Mouse (Mus musculus) kidney, embryonic 14.5 days (tissue): ENCODE data around the gene Lamc3. TPM values are rescaled to one million over a fixed set of nuclear protein-coding genes. Genes with fewer than 3 reads are reported as not detected.

ENCODE experiments used
- ATAC-seq: fragments of 200-750 bp; cut with Nextera tagmentation; 2 replicates; pipeline ENCODE4 v1.8.0; 2017; ENCODE audit warnings: moderate number of reproducible peaks, mild to moderate bottlenecking, moderate TSS enrichment, moderate library complexity; ENCODE audit not compliant: low FRiP score, low TSS enrichment
- H3K27ac ChIP-seq: fragments of 300-500 bp; sonication (generic); 2 replicates; pipeline ENCODE4 v1.5.1; 2014; ENCODE audit warnings: low read depth, mild to moderate bottlenecking, low read length, moderate library complexity, mixed read lengths
- H3K27me3 ChIP-seq: fragments of 300-500 bp; sonication (generic); 2 replicates; pipeline ENCODE4 v1.6.1; 2014; ENCODE audit warnings: mild to moderate bottlenecking, low read length; ENCODE audit not compliant: control insufficient read depth, insufficient read depth
- H3K36me3 ChIP-seq: fragments of 300-500 bp; sonication (generic); 2 replicates; pipeline ENCODE4 v1.6.1; 2014; ENCODE audit warnings: low read length, mixed read lengths; ENCODE audit not compliant: control insufficient read depth, insufficient read depth
- H3K4me1 ChIP-seq: fragments of 300-500 bp; sonication (generic); 2 replicates; pipeline ENCODE4 v1.6.1; 2014; ENCODE audit warnings: low read length, mixed read lengths; ENCODE audit not compliant: control insufficient read depth, insufficient read depth
- H3K4me2 ChIP-seq: fragments of 300-500 bp; sonication (generic); replicated peaks from 2 replicates; pipeline ENCODE4 v1.6.1; 2014; ENCODE audit warnings: low read depth, mild to moderate bottlenecking, low read length
- H3K4me3 ChIP-seq: fragments of 300-500 bp; sonication (generic); 2 replicates; pipeline ENCODE4 v1.5.1; 2014; ENCODE audit warnings: mild to moderate bottlenecking, low read length
- H3K9ac ChIP-seq: fragments of 300-500 bp; sonication (generic); 2 replicates; pipeline ENCODE4 v1.6.1; 2014; ENCODE audit warnings: low read depth, mild to moderate bottlenecking, low read length, moderate library complexity
- H3K9me3 ChIP-seq: fragments of 300-500 bp; sonication (generic); 2 replicates; pipeline ENCODE4 v1.6.1; 2016; ENCODE audit warnings: low read length; ENCODE audit not compliant: control insufficient read depth
- WGBS: fragments of 180-500 bp; shearing (Covaris S2); extraction: QIAGEN DNeasy Blood & Tissue Kit; methylation state at CpG from one replicate; pipeline ENCODE4 v1.1.7; 2014; 5-methylcytosine and 5-hydroxymethylcytosine counted together
- polyA plus RNA-seq: library from polyadenylated mRNA; unstranded; fragments of >200 nt; fragmentation: Nextera tagmentation; extraction: Ambion mirVana; gene quantifications from 2 replicates; pipeline ENCODE4 v1.2.1, GENCODE M21; 2014

The Lamc3 gene
- polyA plus RNA-seq, 1 experiment from 2014 or later, result 3.6 TPM

GRCm38 (mm10) chr2:31964191-31964590, 77.1 kb downstream of the Lamc3 start:
- H3K4me1 ChIP-seq, result peaks cover 25% of the 10 kb centered on the region
- WGBS, result 84% methylated on average over 3 of the region's 3 CpGs
- no peak for ATAC-seq
- no peaks in the 10 kb centered on the region for H3K27me3 ChIP-seq
- H3K9me3 ChIP-seq, result no peaks in the 10 kb centered on the region
- peaks cover under 1% of the 10 kb centered on the region; the same call in 1 of the 2 replicates for H3K36me3 ChIP-seq
- no peak overlapping the region for H3K4me3 ChIP-seq
- H3K9ac ChIP-seq, result no peak overlapping the region
- H3K27ac ChIP-seq, result no peak overlapping the region
- no peak overlapping the region for H3K4me2 ChIP-seq

- Histone ChIP-seq H3K9me3 (no peaks in the 10 kb centered on the region), H3K36me3 (peaks cover 6% of the 10 kb centered on the region; the same call in 1 of the 2 replicates), H3K9ac (no peak overlapping the region), H3K4me2 (no peak overlapping the region), H3K27ac (no peak overlapping the region), H3K27me3 (no peaks in the 10 kb centered on the region), H3K4me1 (peaks cover 18% of the 10 kb centered on the region), H3K4me3 (no peak overlapping the region)
- ATAC-seq, result no peak
Observed at GRCm38 (mm10) chr2:31965110-31965509, 78.0 kb downstream of the Lamc3 start.

- no peak for ATAC-seq
- H3K9ac ChIP-seq, result no peak overlapping the region
- WGBS, result 86% methylated on average over 8 of the region's 8 CpGs
- H3K36me3 ChIP-seq, result peaks cover 17% of the 10 kb centered on the region; the same call in 1 of the 2 replicates
- no peak overlapping the region for H3K4me2 ChIP-seq
- H3K27ac ChIP-seq, result no peak overlapping the region
- peaks cover 1% of the 10 kb centered on the region; the same call in 1 of the 2 replicates for H3K4me1 ChIP-seq
- H3K4me3 ChIP-seq, result no peak overlapping the region
- no peaks in the 10 kb centered on the region for H3K27me3 ChIP-seq
- no peaks in the 10 kb centered on the region for H3K9me3 ChIP-seq
Observed at GRCm38 (mm10) chr2:31966801-31967200, 79.7 kb downstream of the Lamc3 start.

- no peak for ATAC-seq
- peaks cover 7% of the 10 kb centered on the region; the same call in 1 of the 2 replicates for H3K4me1 ChIP-seq
Observed at GRCm38 (mm10) chr2:31972589-31972988, 85.5 kb downstream of the Lamc3 start.

GRCm38 (mm10) chr2:31974141-31974808, 87.2 kb downstream of the Lamc3 start, which contains the start of gene Nup214:
TSS of gene Nup214 (plus strand) at chr2:31974436.
- WGBS, result 0% methylated on average over 60 of the region's 60 CpGs
- ATAC-seq, result peak; percentile 100
- peak within 1 kb of the TSS; percentile 66 for H3K4me2 ChIP-seq

More at GRCm38 (mm10) chr2:31972589-31972988, 85.5 kb downstream of the Lamc3 start:
- H3K27ac ChIP-seq, result peak overlapping the region; percentile 47; the same call in 1 of the 2 replicates
- no peak overlapping the region for H3K4me3 ChIP-seq
- H3K9ac ChIP-seq, result no peak overlapping the region
- H3K36me3 ChIP-seq, result peaks cover 33% of the 10 kb centered on the region
- no peak overlapping the region for H3K4me2 ChIP-seq
- no peaks in the 10 kb centered on the region for H3K9me3 ChIP-seq
- WGBS, result 77% methylated on average over 4 of the region's 4 CpGs
- no peaks in the 10 kb centered on the region for H3K27me3 ChIP-seq

GRCm38 (mm10) chr2:31974809-31975371, 87.8 kb downstream of the Lamc3 start:
- Histone ChIP-seq H3K27me3 (no peaks in the 10 kb centered on the region), H3K4me2 (peak overlapping the region; percentile 65), H3K9ac (peak overlapping the region; percentile 94), H3K27ac (no peak overlapping the region), H3K36me3 (peaks cover 46% of the 10 kb centered on the region), H3K4me1 (peaks cover 7% of the 10 kb centered on the region; the same call in 1 of the 2 replicates), H3K4me3 (peak overlapping the region; percentile 86), H3K9me3 (no peaks in the 10 kb centered on the region)
- no peak for ATAC-seq
- 9% methylated on average over 13 of the region's 13 CpGs for WGBS

More at GRCm38 (mm10) chr2:31974141-31974808, 87.2 kb downstream of the Lamc3 start, which contains the start of gene Nup214:
- Histone ChIP-seq H3K4me1 (peaks cover 7% of the 10 kb centered on the region; the same call in 1 of the 2 replicates), H3K4me3 (peak within 1 kb of the TSS; percentile 86), H3K9me3 (no peaks in the 10 kb centered on the region), H3K36me3 (peaks cover 47% of the 10 kb centered on the region), H3K27ac (peak within 1 kb of the TSS; percentile 76), H3K27me3 (no peaks in the 10 kb centered on the region), H3K9ac (peak within 1 kb of the TSS; percentile 94)

- H3K4me2 ChIP-seq, result no peak overlapping the region
- H3K27me3 ChIP-seq, result no peaks in the 10 kb centered on the region
- H3K27ac ChIP-seq, result no peak overlapping the region
- no peak for ATAC-seq
- no peaks in the 10 kb centered on the region for H3K4me1 ChIP-seq
- H3K36me3 ChIP-seq, result peaks cover 100% of the 10 kb centered on the region
- no peaks in the 10 kb centered on the region for H3K9me3 ChIP-seq
- WGBS, result 85% methylated on average over 1 of the region's 1 CpGs
- no peak overlapping the region for H3K9ac ChIP-seq
- H3K4me3 ChIP-seq, result no peak overlapping the region
Observed at GRCm38 (mm10) chr2:31987774-31988173, 100.7 kb downstream of the Lamc3 start.

- H3K27me3 ChIP-seq, result no peaks in the 10 kb centered on the region
- H3K36me3 ChIP-seq, result peaks cover 96% of the 10 kb centered on the region
- 95% methylated on average over 4 of the region's 4 CpGs for WGBS
- H3K4me1 ChIP-seq, result no peaks in the 10 kb centered on the region
- no peak overlapping the region for H3K27ac ChIP-seq
- no peak overlapping the region for H3K9ac ChIP-seq
- no peak overlapping the region for H3K4me2 ChIP-seq
- ATAC-seq, result no peak
- no peak overlapping the region for H3K4me3 ChIP-seq
- H3K9me3 ChIP-seq, result no peaks in the 10 kb centered on the region
Observed at GRCm38 (mm10) chr2:31990961-31991360, 103.9 kb downstream of the Lamc3 start.

- ATAC-seq, result no peak
- H3K27me3 ChIP-seq, result no peaks in the 10 kb centered on the region
- H3K36me3 ChIP-seq, result peaks cover 94% of the 10 kb centered on the region
- no peaks in the 10 kb centered on the region for H3K4me1 ChIP-seq
- no peak overlapping the region for H3K4me3 ChIP-seq
- H3K9me3 ChIP-seq, result no peaks in the 10 kb centered on the region
- no peak overlapping the region for H3K27ac ChIP-seq
- 93% methylated on average over 9 of the region's 9 CpGs for WGBS
- no peak overlapping the region for H3K4me2 ChIP-seq
- H3K9ac ChIP-seq, result no peak overlapping the region
Observed at GRCm38 (mm10) chr2:31994896-31995295, 107.8 kb downstream of the Lamc3 start.
